Mouse (Mus musculus) limb, embryonic 12.5 days (tissue): Measurements from ENCODE around the gene Elovl5. TPM values are rescaled to one million over a fixed set of nuclear protein-coding genes. Genes with fewer than 3 reads are reported as not detected.
"Not testable (repeated sequence)": the region's sequence is repeated elsewhere in the genome, so short reads cannot be mapped to it uniquely, and the experiment has no call there.

Experiments
- ATAC-seq: fragments of 200-750 bp; cut with Nextera tagmentation; 2 replicates; pipeline ENCODE4 v1.8.0; 2017; ENCODE audit warnings: low read depth, moderate TSS enrichment; ENCODE audit not compliant: insufficient number of reproducible peaks, insufficient read depth, low FRiP score, low TSS enrichment
- H3K27ac ChIP-seq: fragments of 300-500 bp; sonication (generic); 2 replicates; pipeline ENCODE4 v1.5.1; 2016; ENCODE audit warnings: mild to moderate bottlenecking, moderate library complexity
- H3K27me3 ChIP-seq: fragments of 300-500 bp; sonication (generic); 2 replicates; pipeline ENCODE4 v1.6.1; 2016; ENCODE audit warnings: mild to moderate bottlenecking, moderate library complexity
- H3K36me3 ChIP-seq: fragments of 300-500 bp; sonication (generic); 2 replicates; pipeline ENCODE4 v1.6.1; 2016; ENCODE audit warnings: mild to moderate bottlenecking, moderate library complexity
- H3K4me1 ChIP-seq: fragments of 300-500 bp; sonication (generic); replicated peaks from 2 replicates; pipeline ENCODE4 v1.6.1; 2016
- H3K4me2 ChIP-seq: fragments of 300-500 bp; sonication (generic); 2 replicates; pipeline ENCODE4 v1.6.1; 2016; ENCODE audit warnings: mild to moderate bottlenecking, moderate library complexity
- H3K4me3 ChIP-seq: fragments of 300-500 bp; sonication (generic); replicated peaks from 2 replicates; pipeline ENCODE4 v1.5.1; 2016; ENCODE audit warnings: mild to moderate bottlenecking
- H3K9ac ChIP-seq: fragments of 300-500 bp; sonication (generic); replicated peaks from 2 replicates; pipeline ENCODE4 v1.6.1; 2016; ENCODE audit warnings: mild to moderate bottlenecking, moderate library complexity
- H3K9me3 ChIP-seq: fragments of 300-500 bp; sonication (generic); 2 replicates; pipeline ENCODE4 v1.6.1; 2016; ENCODE audit warnings: mild to moderate bottlenecking, moderate library complexity
- WGBS: fragments of 180-500 bp; shearing (Covaris S2); methylation state at CpG from one replicate; pipeline ENCODE4 v1.1.7; 2016; 5-methylcytosine and 5-hydroxymethylcytosine counted together
- polyA plus RNA-seq: library from polyadenylated mRNA; unstranded; fragments of >200 nt; fragmentation: Nextera tagmentation; extraction: Ambion mirVana; gene quantifications from 2 replicates; pipeline ENCODE4 v1.2.1, GENCODE M21; 2016

Elovl5 gene
- polyA plus RNA-seq, 1 experiment from 2014 or later: 71.9 TPM

DNA sequence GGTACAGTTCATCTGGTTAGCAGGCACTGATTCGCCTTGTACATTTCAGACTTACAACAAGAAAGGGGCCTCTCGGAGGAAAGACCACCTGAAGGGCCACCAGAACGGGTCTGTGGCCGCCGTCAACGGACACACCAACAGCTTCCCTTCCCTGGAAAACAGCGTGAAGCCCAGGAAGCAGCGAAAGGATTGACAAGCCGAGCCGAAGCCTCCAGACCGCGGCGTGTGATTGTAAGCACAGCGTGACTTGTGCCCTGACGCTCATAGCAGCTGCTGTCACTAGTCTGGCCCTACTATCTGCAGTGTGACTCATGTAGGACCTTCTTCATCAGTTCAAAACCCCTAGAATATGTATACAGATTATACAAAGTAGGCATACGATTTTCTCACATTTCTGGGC lies 65.5 kb downstream of the Elovl5 start:
- WGBS: 92% methylated on average over 16 of the region's 16 CpGs
- H3K36me3 ChIP-seq: peaks cover 75% of the 10 kb centered on the region

GRCm38 (mm10) chr9:77983521-77983920 lies 66.4 kb downstream of the Elovl5 start:
- H3K27me3 ChIP-seq: no peaks in the 10 kb centered on the region
- no peak for ATAC-seq
- no peaks in the 10 kb centered on the region for H3K4me1 ChIP-seq
- 79% methylated on average over 6 of the region's 6 CpGs for WGBS
- H3K9ac ChIP-seq: no peak overlapping the region
- H3K27ac ChIP-seq: no peak overlapping the region
- no peak overlapping the region for H3K4me2 ChIP-seq
- H3K4me3 ChIP-seq: no peak overlapping the region
- peaks cover 66% of the 10 kb centered on the region for H3K36me3 ChIP-seq
- H3K9me3 ChIP-seq: no peaks in the 10 kb centered on the region

More for the DNA sequence above, 65.5 kb downstream of the Elovl5 start:
- ATAC-seq: no peak
- Histone ChIP-seq H3K9ac (no peak overlapping the region), H3K27me3 (no peaks in the 10 kb centered on the region), H3K4me2 (no peak overlapping the region), H3K9me3 (no peaks in the 10 kb centered on the region), H3K27ac (no peak overlapping the region), H3K4me1 (no peaks in the 10 kb centered on the region), H3K4me3 (no peak overlapping the region)

GRCm38 (mm10) chr9:77986153-77986795 lies 69.1 kb downstream of the Elovl5 start:
- H3K4me3 ChIP-seq: no peak overlapping the region
- no peak for ATAC-seq
- 79% methylated on average over 8 of the region's 8 CpGs for WGBS
- peaks cover 39% of the 10 kb centered on the region for H3K36me3 ChIP-seq
- no peaks in the 10 kb centered on the region for H3K4me1 ChIP-seq
- H3K27ac ChIP-seq: no peak overlapping the region
- no peak overlapping the region for H3K9ac ChIP-seq
- H3K4me2 ChIP-seq: no peak overlapping the region
- H3K27me3 ChIP-seq: no peaks in the 10 kb centered on the region
- no peaks in the 10 kb centered on the region for H3K9me3 ChIP-seq

- 66% methylated on average over 8 of the region's 8 CpGs for WGBS
- Histone ChIP-seq H3K4me3 (no peak overlapping the region), H3K36me3 (peaks cover 12% of the 10 kb centered on the region; the same call in 1 of the 2 replicates), H3K4me2 (no peak overlapping the region), H3K4me1 (no peaks in the 10 kb centered on the region), H3K9me3 (no peaks in the 10 kb centered on the region), H3K27ac (no peak overlapping the region), H3K27me3 (no peaks in the 10 kb centered on the region), H3K9ac (no peak overlapping the region)
- no peak for ATAC-seq
Measured at GRCm38 (mm10) chr9:77989626-77990025, 72.5 kb downstream of the Elovl5 start.

DNA sequence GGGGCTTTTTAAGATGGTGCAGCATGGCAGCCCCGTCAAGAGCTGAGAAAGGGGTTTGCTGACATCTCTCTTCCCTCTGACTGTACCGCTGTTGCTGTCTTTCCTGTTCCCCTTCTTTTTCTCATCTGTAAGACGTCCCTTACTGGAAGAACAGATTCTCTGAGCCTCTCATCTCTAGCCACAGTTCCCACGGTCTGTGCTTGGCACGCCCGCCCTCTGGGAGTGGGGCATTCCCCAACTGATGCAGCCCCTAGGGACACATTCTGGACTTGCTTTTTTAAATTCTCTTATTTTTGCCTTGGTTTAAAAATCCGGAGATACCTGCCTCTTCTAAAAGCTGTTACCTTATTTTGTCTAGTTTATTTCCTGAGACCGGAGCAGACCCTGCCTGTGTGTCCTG lies 73.1 kb downstream of the Elovl5 start:
- H3K9ac ChIP-seq: no peak overlapping the region
- no peak overlapping the region for H3K27ac ChIP-seq
- 71% methylated on average over 8 of the region's 8 CpGs for WGBS
- H3K4me2 ChIP-seq: no peak overlapping the region
- no peaks in the 10 kb centered on the region for H3K27me3 ChIP-seq
- no peak for ATAC-seq
- peaks cover 6% of the 10 kb centered on the region; the same call in 1 of the 2 replicates for H3K36me3 ChIP-seq
- H3K4me1 ChIP-seq: no peaks in the 10 kb centered on the region
- no peak overlapping the region for H3K4me3 ChIP-seq
- H3K9me3 ChIP-seq: no peaks in the 10 kb centered on the region

DNA sequence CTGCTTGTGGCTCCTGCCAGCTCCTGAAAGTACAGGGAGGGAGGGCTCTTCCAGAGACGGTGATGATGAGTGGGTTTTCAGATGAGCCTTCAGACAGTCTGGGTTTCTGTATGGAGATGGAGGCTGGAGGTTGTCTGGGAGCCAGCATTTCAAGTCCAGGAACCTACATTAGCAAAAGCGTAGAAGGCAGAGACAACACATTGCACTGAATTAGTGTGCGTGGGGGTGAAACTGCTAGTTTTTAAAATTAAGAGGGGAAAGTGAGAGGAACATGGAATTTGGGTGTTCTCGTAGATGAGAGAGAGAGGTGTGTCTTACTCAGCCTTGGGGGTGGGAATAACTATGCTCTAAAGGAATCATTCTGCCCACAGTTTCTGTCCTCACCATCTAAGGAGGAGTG lies 74.5 kb downstream of the Elovl5 start:
- Histone ChIP-seq H3K9ac (no peak overlapping the region), H3K27ac (no peak overlapping the region), H3K4me1 (no peaks in the 10 kb centered on the region), H3K36me3 (no peaks in the 10 kb centered on the region), H3K27me3 (no peaks in the 10 kb centered on the region), H3K4me2 (no peak overlapping the region), H3K4me3 (no peak overlapping the region), H3K9me3 (no peaks in the 10 kb centered on the region)
- WGBS: 89% methylated on average over 4 of the region's 4 CpGs
- no peak for ATAC-seq

GRCm38 (mm10) chr9:77992276-77992675 lies 75.1 kb downstream of the Elovl5 start:
- no peak overlapping the region for H3K9ac ChIP-seq
- H3K4me1 ChIP-seq: no peaks in the 10 kb centered on the region
- no peak for ATAC-seq
- no peaks in the 10 kb centered on the region for H3K36me3 ChIP-seq
- no peaks in the 10 kb centered on the region for H3K9me3 ChIP-seq
- H3K4me3 ChIP-seq: no peak overlapping the region
- H3K4me2 ChIP-seq: no peak overlapping the region
- H3K27ac ChIP-seq: no peak overlapping the region
- no peaks in the 10 kb centered on the region for H3K27me3 ChIP-seq
- 93% methylated on average over 6 of the region's 6 CpGs for WGBS

GRCm38 (mm10) chr9:77993101-77993500 lies 75.9 kb downstream of the Elovl5 start:
- H3K4me2 ChIP-seq: no peak overlapping the region
- no peak overlapping the region for H3K9ac ChIP-seq
- 83% methylated on average over 1 of the region's 1 CpGs for WGBS

DNA sequence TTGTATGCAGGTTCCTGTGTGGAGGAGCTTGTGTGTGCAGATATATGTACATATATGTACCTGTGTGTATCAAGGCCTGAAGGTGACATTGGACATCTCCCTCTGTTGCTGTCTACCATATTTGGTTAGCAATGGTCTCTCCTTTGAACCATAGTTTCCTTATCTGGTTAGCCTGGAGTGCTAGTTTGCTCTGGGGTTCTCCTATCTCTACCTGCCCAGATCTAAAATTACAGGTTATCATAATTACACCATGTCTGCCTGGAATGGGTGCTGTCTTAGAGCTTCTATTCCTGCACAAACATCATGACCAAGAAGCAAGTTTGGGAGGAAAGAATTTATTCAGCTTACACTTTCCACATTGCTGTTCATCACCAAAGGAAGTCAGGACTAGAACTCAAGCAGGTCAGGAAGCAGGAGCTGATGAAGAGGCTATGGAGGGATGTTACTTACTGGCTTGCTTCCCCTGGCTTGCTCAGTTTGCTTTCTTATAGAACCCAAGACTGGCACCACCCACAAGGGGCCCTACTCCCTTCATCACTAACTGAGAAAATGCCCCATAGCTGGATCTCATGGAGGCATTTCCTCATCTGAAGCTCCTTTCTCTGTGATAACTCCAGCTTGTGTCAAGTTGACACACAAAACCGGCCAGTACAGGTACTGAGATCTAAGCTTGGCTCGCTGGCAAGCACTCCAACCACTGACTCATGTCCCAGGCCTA lies 76.5 kb downstream of the Elovl5 start:
- H3K36me3 ChIP-seq, H3K4me2 ChIP-seq, H3K9ac ChIP-seq, H3K27me3 ChIP-seq, H3K4me1 ChIP-seq, H3K27ac ChIP-seq, H3K4me3 ChIP-seq, H3K9me3 ChIP-seq, ATAC-seq: not testable (repeated sequence)
- WGBS: 89% methylated on average over 2 of the region's 2 CpGs

More at GRCm38 (mm10) chr9:77993101-77993500, 75.9 kb downstream of the Elovl5 start:
- Histone ChIP-seq H3K4me3 (no peak overlapping the region), H3K9me3 (no peaks in the 10 kb centered on the region), H3K36me3 (no peaks in the 10 kb centered on the region), H3K4me1 (no peaks in the 10 kb centered on the region), H3K27me3 (no peaks in the 10 kb centered on the region), H3K27ac (no peak overlapping the region)
- ATAC-seq: no peak

DNA sequence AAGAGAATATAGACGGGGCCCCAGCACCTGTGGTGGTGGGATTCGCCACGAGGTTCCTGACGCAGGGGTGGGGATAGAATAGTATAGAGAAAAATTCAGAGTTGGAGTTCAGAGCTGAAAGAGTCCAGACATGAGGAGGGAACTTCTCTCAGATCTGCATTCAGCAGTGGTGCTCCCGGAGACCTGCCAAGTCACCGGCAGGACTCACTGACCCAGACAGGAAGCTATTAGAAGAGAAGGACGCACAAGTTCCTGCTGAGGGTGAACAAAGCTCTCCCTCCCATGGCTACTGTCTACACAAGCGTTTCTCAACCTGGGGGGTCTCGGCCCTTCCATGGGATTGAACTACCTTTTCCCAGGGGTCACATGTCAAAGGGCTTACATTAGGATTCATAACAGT lies 78.1 kb downstream of the Elovl5 start:
- Histone ChIP-seq H3K36me3 (no peaks in the 10 kb centered on the region), H3K4me1 (no peaks in the 10 kb centered on the region), H3K4me2 (no peak overlapping the region), H3K9me3 (no peaks in the 10 kb centered on the region), H3K27ac (no peak overlapping the region), H3K9ac (no peak overlapping the region), H3K4me3 (no peak overlapping the region), H3K27me3 (no peaks in the 10 kb centered on the region)
- no peak for ATAC-seq
- WGBS: 80% methylated on average over 9 of the region's 9 CpGs

DNA sequence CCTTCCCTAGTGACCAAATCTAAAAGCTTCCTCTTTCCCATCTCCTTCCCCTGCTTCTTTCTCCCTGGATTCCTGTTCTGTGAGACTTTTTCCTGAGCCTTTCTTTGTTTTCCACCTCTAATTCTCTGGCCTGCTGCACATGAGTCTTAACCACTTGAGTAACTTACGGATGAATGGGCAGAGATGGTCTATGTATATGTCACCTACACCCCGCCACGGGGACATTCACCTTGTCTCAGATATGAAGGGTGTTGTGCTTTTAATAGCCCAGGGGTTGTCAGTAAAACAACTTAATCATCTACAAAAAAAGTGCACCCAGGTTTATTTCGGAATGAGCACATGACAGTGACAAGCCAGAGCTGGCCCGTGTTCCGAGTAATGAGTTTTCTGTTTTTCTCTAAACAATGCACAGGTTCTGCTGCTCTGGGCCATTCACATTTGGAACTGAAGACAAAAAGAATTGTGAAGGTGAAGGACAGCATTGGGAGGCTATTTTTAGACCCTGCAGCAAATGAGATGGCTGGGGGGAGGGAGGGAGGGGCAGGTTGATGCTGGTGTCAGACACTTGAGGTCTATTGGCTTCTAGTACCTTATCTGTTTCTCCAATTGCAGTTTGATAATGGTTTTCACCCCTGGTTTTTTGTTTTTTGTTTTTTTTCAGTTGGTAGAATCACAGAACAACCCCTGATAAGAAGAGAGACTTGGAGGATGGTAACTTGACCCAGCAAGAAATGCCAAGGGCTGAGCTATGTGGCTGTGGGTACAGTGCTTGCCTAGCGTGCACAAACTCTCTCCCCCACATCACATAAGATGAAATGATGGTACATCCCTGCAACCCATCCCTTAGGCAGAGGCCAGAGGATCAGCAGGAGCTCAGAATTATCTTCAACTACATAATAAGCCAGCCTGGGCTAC lies 83.7 kb downstream of the Elovl5 start:
- Histone ChIP-seq H3K9me3 (no peaks in the 10 kb centered on the region), H3K4me2 (no peak overlapping the region), H3K9ac (no peak overlapping the region), H3K4me3 (no peak overlapping the region), H3K27ac (no peak overlapping the region), H3K27me3 (no peaks in the 10 kb centered on the region), H3K36me3 (no peaks in the 10 kb centered on the region), H3K4me1 (no peaks in the 10 kb centered on the region)
- 89% methylated on average over 7 of the region's 7 CpGs for WGBS
- ATAC-seq: no peak
